Mouse (Mus musculus) liver, embryonic 14.5 days (tissue): ENCODE measurements around the gene Col6a1. TPM values are rescaled to one million over a fixed set of nuclear protein-coding genes. Genes with fewer than 3 reads are reported as not detected.

Experiments used
- ATAC-seq: fragments of 200-750 bp; cut with Nextera tagmentation; 2 replicates; pipeline ENCODE4 v1.8.0; 2017; ENCODE audit warnings: moderate number of reproducible peaks, mild to moderate bottlenecking, moderate library complexity; ENCODE audit not compliant: insufficient read depth
- DNase-seq, 3 experiments: peaks; one replicate each; pipeline ENCODE4 v3.0.0-alpha.2; 2012 to 2013; ENCODE audit warnings: low read depth in 3 of 3, low spot score in 3 of 3
- H3K27ac ChIP-seq: fragments of 300-500 bp; sonication (generic); 2 replicates; pipeline ENCODE4 v1.5.1; 2014; ENCODE audit warnings: moderate library complexity, mild to moderate bottlenecking, control low read depth, inconsistent platforms
- H3K27me3 ChIP-seq: fragments of 300-500 bp; sonication (generic); 2 replicates; pipeline ENCODE4 v1.6.1; 2014; ENCODE audit warnings: mild to moderate bottlenecking, low read length, moderate library complexity; ENCODE audit not compliant: control insufficient read depth, insufficient read depth
- H3K36me3 ChIP-seq: fragments of 300-500 bp; sonication (generic); replicated peaks from 2 replicates; pipeline ENCODE4 v1.6.1; 2014; ENCODE audit warnings: low read depth; ENCODE audit not compliant: control insufficient read depth, insufficient read depth
- H3K4me1 ChIP-seq, 2 experiments: fragments of 200-500 bp in 1 of 2; fragments of 300-500 bp in 1 of 2; sonication (generic) in 1 of 2; replicated peaks; 2 replicates each; pipeline ENCODE4 v1.6.1; 2012 to 2014; ENCODE audit warnings: antibody characterized with exemption in 1 of 2, inconsistent platforms in 1 of 2, low read length in 1 of 2; ENCODE audit not compliant: control insufficient read depth in 2 of 2, insufficient read depth in 2 of 2
- H3K4me2 ChIP-seq: fragments of 300-500 bp; sonication (generic); 2 replicates; pipeline ENCODE4 v1.6.1; 2014; ENCODE audit warnings: low read depth, mild to moderate bottlenecking, control low read depth, moderate library complexity
- H3K4me3 ChIP-seq, 2 experiments: fragments of 200-500 bp in 1 of 2; fragments of 300-500 bp in 1 of 2; sonication (generic) in 1 of 2; 2 replicates each; pipeline ENCODE4 v1.5.1; 2012 to 2014; ENCODE audit warnings: low read depth in 2 of 2, low read length in 2 of 2, mild to moderate bottlenecking in 2 of 2, control low read depth in 1 of 2, inconsistent platforms in 1 of 2, moderate library complexity in 1 of 2; ENCODE audit not compliant: insufficient read depth in 1 of 2
- H3K9ac ChIP-seq: fragments of 300-500 bp; sonication (generic); replicated peaks from 2 replicates; pipeline ENCODE4 v1.6.1; 2014; ENCODE audit warnings: mild to moderate bottlenecking, control low read depth, moderate library complexity
- H3K9me3 ChIP-seq: fragments of 300-500 bp; sonication (generic); 2 replicates; pipeline ENCODE4 v1.6.1; 2016; ENCODE audit warnings: low read length, mixed read lengths; ENCODE audit not compliant: control insufficient read depth
- CTCF ChIP-seq: IDR thresholded peaks from 2 replicates; pipeline ENCODE4 v1.5.1; 2016; ENCODE audit warnings: antibody characterized with exemption, low read depth, control low read depth
- EP300 ChIP-seq: IDR thresholded peaks from 2 replicates; pipeline ENCODE4 v1.6.1; 2016; ENCODE audit warnings: antibody characterized with exemption, low read depth
- WGBS: fragments of 180-500 bp; shearing (Covaris S2); extraction: QIAGEN DNeasy Blood & Tissue Kit; methylation state at CpG from one replicate; pipeline ENCODE4 v1.1.7; 2014; ENCODE audit not compliant: insufficient replicate concordance; 5-methylcytosine and 5-hydroxymethylcytosine counted together
- polyA plus RNA-seq, 2 experiments: library from polyadenylated mRNA; depleted of rRNA in 1 of 2; stranded (reverse) in 1 of 2; unstranded in 1 of 2; fragments of >200 nt; fragmentation: Nextera tagmentation in 1 of 2; extraction: Ambion mirVana in 1 of 2; gene quantifications; 2 replicates each; pipeline versions ENCODE4 v1.2.1 to v1.2.3; 2012 to 2014

The Col6a1 gene
- polyA plus RNA-seq, 2 experiments: 4.8 to 6.1 TPM

DNA sequence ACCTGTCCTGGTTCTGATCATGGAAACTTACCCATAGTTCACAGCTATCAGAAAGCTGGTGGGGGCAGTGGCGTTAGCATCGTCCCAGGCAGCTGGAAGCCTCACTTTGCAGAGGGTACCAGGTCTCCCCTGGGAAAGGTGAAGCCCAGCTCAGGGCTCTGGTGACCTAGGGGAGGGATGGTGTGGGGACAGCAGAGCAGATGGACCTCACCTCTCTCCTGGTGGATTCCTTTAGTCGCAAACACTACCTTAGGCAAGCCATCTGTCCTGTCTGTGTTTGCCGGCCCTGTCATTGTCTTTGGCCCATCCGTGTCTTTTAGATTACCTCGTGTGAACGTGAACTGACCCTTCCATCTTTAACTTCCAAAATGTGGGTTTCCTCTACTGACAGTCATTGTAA, 42.5 kb downstream of the Col6a1 start:
- no peak for TF ChIP-seq EP300
- no peak for TF ChIP-seq CTCF
- Histone ChIP-seq H3K9ac (no peak overlapping the region), H3K36me3 (no peaks in the 10 kb centered on the region), H3K4me2 (no peak overlapping the region), H3K27me3 (no peaks in the 10 kb centered on the region), H3K4me3 (no peak overlapping the region), H3K4me1 (no peaks in the 10 kb centered on the region), H3K9me3 (no peaks in the 10 kb centered on the region), H3K27ac (no peak overlapping the region)
- DNase-seq (no peak), ATAC-seq (no peak)
- 69% methylated on average over 7 of the region's 7 CpGs for WGBS

DNA sequence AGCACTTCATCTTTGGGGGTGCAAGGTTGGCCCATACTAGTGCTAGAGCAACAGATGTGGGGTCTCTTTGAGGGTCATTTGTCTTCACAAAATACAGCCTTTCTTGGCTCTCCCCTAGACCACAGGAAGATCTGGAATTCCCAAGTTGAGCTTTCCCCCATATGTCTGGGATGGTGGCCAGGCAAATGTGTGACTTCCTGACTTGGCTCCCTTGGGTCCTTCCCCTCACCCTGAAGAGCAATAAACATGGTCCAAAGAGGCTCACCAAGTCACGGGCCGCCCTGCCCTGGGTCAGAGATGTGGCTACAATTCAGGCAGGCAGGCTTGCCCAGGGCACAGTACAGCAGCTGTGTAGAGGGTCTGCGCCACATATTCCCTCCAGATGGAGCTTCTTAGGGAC, 44.1 kb downstream of the Col6a1 start:
- WGBS: 56% methylated on average over 3 of the region's 3 CpGs
- ATAC-seq (no peak), DNase-seq (no peak)
- Histone ChIP-seq H3K27me3 (no peaks in the 10 kb centered on the region), H3K36me3 (no peaks in the 10 kb centered on the region), H3K9ac (no peak overlapping the region), H3K4me3 (no peak overlapping the region), H3K27ac (no peak overlapping the region), H3K4me2 (no peak overlapping the region), H3K9me3 (no peaks in the 10 kb centered on the region), H3K4me1 (no peaks in the 10 kb centered on the region)
- TF ChIP-seq CTCF (no peak), EP300 (no peak)

DNA sequence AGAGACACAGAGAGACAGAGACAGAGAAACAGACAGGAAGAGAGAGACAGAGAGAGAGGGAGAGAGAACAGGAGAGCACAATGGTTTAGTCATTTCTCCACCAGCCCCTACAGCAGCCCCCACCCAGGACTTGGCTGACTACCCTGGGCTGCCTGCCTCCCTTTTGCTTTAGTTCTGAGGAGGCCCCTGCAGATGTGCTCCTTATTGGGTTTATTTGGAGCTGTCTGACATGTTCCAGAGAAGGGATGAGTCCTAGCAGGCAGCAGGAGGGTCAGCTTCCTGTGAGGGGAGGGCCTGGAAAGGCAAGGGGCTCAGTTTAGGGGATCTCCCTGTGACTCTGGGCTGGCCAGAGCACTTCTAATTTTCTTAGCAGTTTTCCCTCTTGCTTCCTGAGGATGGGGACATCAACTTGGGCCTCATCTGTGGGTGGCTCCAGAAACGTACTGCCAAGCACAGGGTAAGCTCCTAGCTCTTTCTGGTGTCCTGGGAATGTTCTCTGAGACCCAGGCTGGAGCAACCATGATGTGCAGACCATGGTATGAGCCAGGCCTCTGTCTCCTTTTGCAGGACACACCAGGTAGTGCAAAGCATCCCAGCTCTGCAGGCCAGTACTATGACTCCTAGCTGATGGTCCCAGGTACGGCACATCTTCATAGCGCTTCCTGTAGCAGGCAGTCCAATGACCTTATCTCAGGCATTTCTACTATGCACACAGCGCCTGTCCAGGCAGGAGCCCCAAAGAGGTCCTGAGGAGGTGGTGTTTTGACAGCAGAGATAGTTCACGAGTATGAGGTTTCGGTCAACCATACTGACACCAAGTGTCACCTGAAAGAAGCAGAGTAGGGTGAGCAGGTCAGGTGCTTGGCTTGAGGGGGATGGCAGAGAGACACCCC, 45.0 kb downstream of the Col6a1 start:
- no peak for TF ChIP-seq EP300
- no peak for TF ChIP-seq CTCF
- H3K9me3 ChIP-seq: no peaks in the 10 kb centered on the region
- ATAC-seq: no peak
- no peak overlapping the region for H3K4me3 ChIP-seq
- no peaks in the 10 kb centered on the region for H3K4me1 ChIP-seq
- no peaks in the 10 kb centered on the region for H3K27me3 ChIP-seq
- 54% methylated on average over 6 of the region's 6 CpGs for WGBS
- no peaks in the 10 kb centered on the region for H3K36me3 ChIP-seq
- no peak overlapping the region for H3K27ac ChIP-seq
- H3K4me2 ChIP-seq: no peak overlapping the region
- no peak overlapping the region for H3K9ac ChIP-seq
- no peak for DNase-seq

DNA sequence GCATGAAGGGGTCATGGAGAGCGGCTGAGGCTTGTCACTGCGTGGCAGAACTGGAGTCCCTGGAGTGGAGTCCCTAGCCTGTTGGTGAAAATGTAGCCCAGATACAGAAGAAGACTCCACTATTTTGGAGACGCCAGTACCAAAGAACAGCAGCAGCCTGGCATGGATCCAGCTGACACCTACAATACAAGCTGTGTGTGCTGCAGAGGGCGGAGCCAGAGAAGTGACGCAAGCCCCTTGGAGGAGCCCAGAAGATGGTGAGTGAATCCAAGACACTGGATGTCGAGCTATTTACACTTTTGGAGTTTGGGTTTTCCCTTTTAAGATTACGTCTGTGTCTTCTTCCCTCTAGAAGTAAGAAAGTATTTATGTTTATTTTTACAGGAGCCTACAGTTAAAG, 47.8 kb downstream of the Col6a1 start:
- H3K36me3 ChIP-seq: no peaks in the 10 kb centered on the region
- H3K4me3 ChIP-seq: no peak overlapping the region
- no peak overlapping the region for H3K9ac ChIP-seq
- no peaks in the 10 kb centered on the region for H3K9me3 ChIP-seq
- H3K27ac ChIP-seq: no peak overlapping the region
- no peak overlapping the region for H3K4me2 ChIP-seq
- H3K4me1 ChIP-seq: no peaks in the 10 kb centered on the region
- no peak for TF ChIP-seq CTCF
- no peak for TF ChIP-seq EP300
- DNase-seq (no peak), ATAC-seq (no peak)
- no peaks in the 10 kb centered on the region for H3K27me3 ChIP-seq
- 57% methylated on average over 7 of the region's 7 CpGs for WGBS

DNA sequence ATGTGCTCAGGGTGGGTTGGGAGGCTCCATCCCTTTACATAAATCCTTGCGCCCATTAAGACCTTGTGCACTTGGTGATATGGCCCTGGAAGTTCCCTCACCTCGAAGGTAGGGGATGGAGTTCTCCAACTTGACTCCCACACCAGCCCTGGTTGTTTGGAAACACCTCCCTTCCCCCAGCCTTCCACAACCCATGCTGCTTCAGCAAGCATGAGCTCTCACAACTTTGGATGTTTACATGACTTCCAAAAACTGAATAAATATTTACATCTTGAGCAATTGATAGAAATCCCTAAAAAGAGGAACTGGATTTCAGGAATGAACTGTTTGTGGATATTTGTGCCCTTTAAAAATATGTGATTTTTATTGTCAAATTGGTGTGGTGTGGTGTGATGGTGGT, 50.7 kb downstream of the Col6a1 start:
- Histone ChIP-seq H3K4me1 (no peaks in the 10 kb centered on the region), H3K4me3 (no peak overlapping the region), H3K4me2 (no peak overlapping the region), H3K36me3 (no peaks in the 10 kb centered on the region), H3K27ac (no peak overlapping the region), H3K27me3 (no peaks in the 10 kb centered on the region), H3K9ac (no peak overlapping the region), H3K9me3 (no peaks in the 10 kb centered on the region)
- ATAC-seq (no peak), DNase-seq (no peak)
- WGBS: 46% methylated on average over 2 of the region's 2 CpGs
- TF ChIP-seq CTCF (no peak), EP300 (no peak)
